Mouse (Mus musculus): ENCODE data around the gene Clstn1.

GRCm38 (mm10) chr4:149628372-149628771 lies 42.1 kb downstream of the Clstn1 start:
- TF ChIP-seq EP300 (IDR thresholded peaks at IDR 0.05; ENCODE audit: low read depth) (no peak), CTCF (IDR thresholded peaks at IDR 0.05; ENCODE audit: low read depth) (peak; percentile 91)

All from liver, embryonic 14.5 days (tissue).